Mouse (Mus musculus) megakaryocyte, embryonic 14.5 days (primary cell): ENCODE data around the gene Otulin.

Source experiments
- FLI1 ChIP-seq: IDR thresholded peaks from 2 replicates; pipeline ENCODE4 v1.6.1; 2012; ENCODE audit warnings: low read length, inconsistent platforms, mixed read lengths
- GATA1 ChIP-seq: IDR thresholded peaks from 3 replicates; pipeline ENCODE4 v1.6.1; 2012; ENCODE audit warnings: mixed read lengths, low read length, inconsistent platforms, borderline replicate concordance

DNA sequence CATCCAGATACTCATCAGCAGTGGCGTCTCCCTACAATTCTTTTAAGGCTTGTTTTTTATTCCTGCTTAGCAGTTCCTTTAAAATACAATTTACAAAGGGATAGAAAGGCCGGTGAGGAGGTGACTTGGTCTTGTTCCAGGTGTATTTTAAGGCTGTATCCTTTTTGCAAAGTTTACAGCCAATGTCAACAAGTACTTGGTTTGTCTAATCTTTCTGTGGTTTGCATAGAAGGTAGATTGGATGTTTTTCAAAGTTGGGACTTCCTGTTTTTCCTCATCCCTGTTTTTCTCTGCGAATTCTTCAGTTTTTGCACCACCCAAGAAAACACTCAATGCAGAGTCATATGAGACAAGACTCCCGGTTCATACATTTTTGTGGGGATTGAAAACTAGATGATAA lies 101.6 kb downstream of the Otulin start:
- TF ChIP-seq GATA1 (no peak), FLI1 (no peak)
